Mouse (Mus musculus): ENCODE measurements around the gene Cd274. TPM values are rescaled to one million over a fixed set of nuclear protein-coding genes. Genes with fewer than 3 reads are reported as not detected.
A peak's percentile ranks its signal among the peaks of the same experiment; 100 is the strongest.

Gene Cd274
- total and polyA plus RNA-seq, 3 experiments = 6.7 to 15.9 (median 7.4) TPM

DNA sequence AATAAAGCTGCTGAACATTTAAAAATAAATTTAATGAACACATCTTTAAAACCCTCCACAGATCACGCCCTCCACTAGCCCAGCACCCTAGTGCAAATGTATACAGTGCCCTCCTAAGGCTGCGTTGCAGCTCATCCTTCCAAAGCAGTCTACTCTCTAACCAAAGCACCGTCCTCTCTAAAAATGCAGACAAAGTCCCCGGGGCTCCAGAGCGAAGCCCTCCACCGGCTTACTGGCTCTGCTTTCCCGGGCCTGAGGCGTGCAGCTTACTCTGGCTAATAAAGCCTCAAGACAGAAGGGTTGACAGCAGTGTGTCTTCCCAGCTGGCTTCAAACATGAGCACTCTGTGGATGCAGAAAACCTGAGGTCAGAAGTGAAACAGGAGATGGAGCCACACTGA, 53.1 kb downstream of the Cd274 start:
- no peak for DNase-seq (ENCODE audit: extremely low read depth)
- Histone ChIP-seq H3K36me3 (replicated peaks in 1 of 2; ENCODE audit: control insufficient read depth in 1 of 2, insufficient read depth in 1 of 2, low read length in 1 of 2) (no peaks in the 10 kb centered on the region), H3K27me3 (replicated peaks) (no peaks in the 10 kb centered on the region), H3K27ac (ENCODE audit: insufficient read depth, low read depth) (no peak overlapping the region), H3K9me3 (replicated peaks; ENCODE audit: low read length) (no peaks in the 10 kb centered on the region), H3K4me1 (ENCODE audit: control insufficient read depth in 1 of 2, insufficient read depth in 2 of 2) (peaks cover 14 to 68% of the 10 kb centered on the region in 2 experiments), H3K79me2 (replicated peaks; ENCODE audit: control insufficient read depth, extremely low read depth, insufficient read depth, poor library complexity, severe bottlenecking) (no peaks in the 10 kb centered on the region), H3K4me2 (ENCODE audit: insufficient read depth, low read depth, poor library complexity, severe bottlenecking) (no peak overlapping the region), H3K9ac (ENCODE audit: insufficient read depth, low read depth) (no peak overlapping the region), H3K4me3 (replicated peaks in 1 of 3; ENCODE audit: low read depth in 2 of 3, low read length in 2 of 3, poor library complexity in 1 of 3) (no peak overlapping the region)
- dilution Hi-C loops (cut with MboI; ENCODE audit: extremely low pct_ligation_motif_present, extremely low pct_unique_long_range_greater_than_20kb, low sequenced_read_pairs) = no loop called here
- TF ChIP-seq MXI1 (IDR thresholded peaks at IDR 0.05; ENCODE audit: low read depth, low read length) (no peak), PAX5 (IDR thresholded peaks at IDR 0.05; ENCODE audit: low read length) (no peak), SIN3A (IDR thresholded peaks at IDR 0.05; ENCODE audit: low read length) (no peak), ZMIZ1 (IDR thresholded peaks at IDR 0.05; ENCODE audit: low read depth, low read length) (no peak), MAX (IDR thresholded peaks at IDR 0.05; ENCODE audit: low read length) (no peak), ELF1 (IDR thresholded peaks at IDR 0.05; ENCODE audit: low read depth, low read length) (no peak), BHLHE40 (IDR thresholded peaks at IDR 0.05; ENCODE audit: low read depth, low read length) (no peak), CHD1 (IDR thresholded peaks at IDR 0.05; ENCODE audit: low read depth, low read length) (no peak)
- in situ Hi-C loops (cut with MboI; ENCODE audit: low pct_ligation_motif_present, low pct_unique_long_range_greater_than_20kb, low sequenced_read_pairs) = loop anchor here (5.0 kb wide), 1 partner anchor 53 kb away; the partner anchor contains the start of genes Cd274 and Plgrkt

DNA sequence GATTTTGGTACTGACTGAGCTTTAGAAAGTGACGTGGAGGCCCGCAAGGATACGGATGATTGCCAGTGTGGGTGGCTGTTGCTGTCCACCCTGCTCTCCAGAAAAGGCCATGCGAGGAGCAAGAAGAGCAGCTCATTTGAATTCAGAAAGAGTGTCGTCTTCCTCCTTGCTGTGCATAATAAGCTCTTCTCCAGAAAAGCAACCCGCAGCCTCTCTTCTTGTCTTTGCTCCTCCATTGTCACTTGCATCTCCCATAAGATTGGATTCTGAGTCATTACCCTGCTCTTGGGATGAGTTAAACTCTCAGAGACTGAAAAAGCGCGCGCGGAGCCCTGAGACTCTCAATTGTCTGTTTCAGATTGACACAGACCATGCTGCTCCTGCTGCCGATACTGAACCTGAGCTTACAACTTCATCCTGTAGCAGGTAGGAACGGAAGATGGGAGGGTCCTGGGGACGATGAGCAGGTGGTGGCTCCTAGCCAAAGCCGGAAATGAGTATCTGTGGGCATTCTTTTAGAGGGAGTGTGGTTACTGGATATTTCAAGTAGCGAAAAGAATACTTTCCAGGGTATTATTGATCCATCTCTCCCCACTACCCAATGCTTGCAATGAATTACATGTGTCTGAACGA, 54.9 kb downstream of the Cd274 start:
- peak; percentile 68 for DNase-seq (ENCODE audit: extremely low read depth)
- peak overlapping the region; percentile 33 for H3K9ac ChIP-seq (ENCODE audit: insufficient read depth, low read depth)
- peaks cover 14 to 60% of the 10 kb centered on the region in 2 experiments for H3K4me1 ChIP-seq (ENCODE audit: control insufficient read depth in 1 of 2, insufficient read depth in 2 of 2)
- peak overlapping the region; percentile 88 for H3K4me2 ChIP-seq (ENCODE audit: insufficient read depth, low read depth, poor library complexity, severe bottlenecking)
- peak overlapping the region; percentile 47 to 59 (median 51) for H3K4me3 ChIP-seq (replicated peaks in 1 of 3; ENCODE audit: low read depth in 2 of 3, low read length in 2 of 3, poor library complexity in 1 of 3)
- H3K27me3 ChIP-seq (replicated peaks) = no peaks in the 10 kb centered on the region
- TF ChIP-seq BHLHE40 (IDR thresholded peaks at IDR 0.05; ENCODE audit: low read depth, low read length) = peak; percentile 57
- TF ChIP-seq JUN (IDR thresholded peaks at IDR 0.05; ENCODE audit: insufficient read depth, low read depth, low read length) = no peak; the same call in 1 of the 2 replicates
- no peak for TF ChIP-seq JUND (conservative IDR thresholded peaks at IDR 0.05; ENCODE audit: low read depth, low read length)
- TF ChIP-seq MYC (IDR thresholded peaks at IDR 0.05; ENCODE audit: low read depth, low read length) = no peak
- peak; percentile 34; the same call in 1 of the 2 replicates for TF ChIP-seq IRF4 (IDR thresholded peaks at IDR 0.05; ENCODE audit: low read depth, low read length)
- TF ChIP-seq SMC3 (IDR thresholded peaks at IDR 0.05; ENCODE audit: low read depth, low read length) = 0 out of 2 replicates have a peak, but pooled peaks have one; percentile 14
- TF ChIP-seq RCOR1 (conservative IDR thresholded peaks at IDR 0.05; ENCODE audit: low read depth, low read length) = no peak
- TF ChIP-seq TBP (conservative IDR thresholded peaks at IDR 0.05; ENCODE audit: low read depth, low read length) = 0 out of 2 replicates have a peak, but pooled peaks have one; percentile 20
- 0 out of 2 replicates have a peak, but pooled peaks have one; percentile 22 for TF ChIP-seq MEF2A (IDR thresholded peaks at IDR 0.05; ENCODE audit: borderline replicate concordance, low read depth, low read length)
- TF ChIP-seq SIN3A (IDR thresholded peaks at IDR 0.05; ENCODE audit: low read length) = no peak
- peak; percentile 27; the same call in 1 of the 2 replicates for TF ChIP-seq ELF1 (IDR thresholded peaks at IDR 0.05; ENCODE audit: low read depth, low read length)
- TF ChIP-seq ZNF384 (IDR thresholded peaks at IDR 0.05; ENCODE audit: low read depth, low read length) = no peak
- TF ChIP-seq POLR2A (IDR thresholded peaks at IDR 0.05; ENCODE audit: low read depth, low read length) = 0 out of 2 replicates have a peak, but pooled peaks have one; percentile 16
- TF ChIP-seq E2F4 (IDR thresholded peaks at IDR 0.05; ENCODE audit: insufficient replicate concordance, low read depth, low read length) = no peak
- no peak for TF ChIP-seq ZKSCAN1 (IDR thresholded peaks at IDR 0.05; ENCODE audit: borderline replicate concordance, low read depth, low read length)
- TF ChIP-seq EP300 (IDR thresholded peaks at IDR 0.05; ENCODE audit: low read length) = peak; percentile 53
- peak; percentile 55 for TF ChIP-seq ETS1 (conservative IDR thresholded peaks at IDR 0.05; ENCODE audit: low read depth, low read length)
- TF ChIP-seq MXI1 (IDR thresholded peaks at IDR 0.05; ENCODE audit: low read depth, low read length) = no peak; the same call in 1 of the 2 replicates
- TF ChIP-seq KAT2A (IDR thresholded peaks at IDR 0.05; ENCODE audit: insufficient replicate concordance, low read length) = no peak
- no peak for TF ChIP-seq USF2 (conservative IDR thresholded peaks at IDR 0.05; ENCODE audit: low read depth, low read length)
- peak overlapping the region; percentile 44; the same call in 1 of the 2 replicates for H3K27ac ChIP-seq (ENCODE audit: insufficient read depth, low read depth)
- dilution Hi-C loops (cut with MboI; ENCODE audit: extremely low pct_ligation_motif_present, extremely low pct_unique_long_range_greater_than_20kb, low sequenced_read_pairs) (no loop called here), in situ Hi-C loops (cut with MboI; ENCODE audit: low pct_ligation_motif_present, low pct_unique_long_range_greater_than_20kb, low sequenced_read_pairs) (loop anchor here (5.0 kb wide), 1 partner anchor 55 kb away; the partner anchor contains the start of genes Cd274 and Plgrkt)
- no peaks in the 10 kb centered on the region for H3K36me3 ChIP-seq (replicated peaks in 1 of 2; ENCODE audit: control insufficient read depth in 1 of 2, insufficient read depth in 1 of 2, low read length in 1 of 2)
- H3K9me3 ChIP-seq (replicated peaks; ENCODE audit: low read length) = no peaks in the 10 kb centered on the region
- H3K79me2 ChIP-seq (replicated peaks; ENCODE audit: control insufficient read depth, extremely low read depth, insufficient read depth, poor library complexity, severe bottlenecking) = no peaks in the 10 kb centered on the region
